Mouse (Mus musculus): ENCODE results near the gene Rnf141.
A peak's percentile ranks its signal among the peaks of the same experiment; 100 is the strongest.

The Rnf141 gene

DNA sequence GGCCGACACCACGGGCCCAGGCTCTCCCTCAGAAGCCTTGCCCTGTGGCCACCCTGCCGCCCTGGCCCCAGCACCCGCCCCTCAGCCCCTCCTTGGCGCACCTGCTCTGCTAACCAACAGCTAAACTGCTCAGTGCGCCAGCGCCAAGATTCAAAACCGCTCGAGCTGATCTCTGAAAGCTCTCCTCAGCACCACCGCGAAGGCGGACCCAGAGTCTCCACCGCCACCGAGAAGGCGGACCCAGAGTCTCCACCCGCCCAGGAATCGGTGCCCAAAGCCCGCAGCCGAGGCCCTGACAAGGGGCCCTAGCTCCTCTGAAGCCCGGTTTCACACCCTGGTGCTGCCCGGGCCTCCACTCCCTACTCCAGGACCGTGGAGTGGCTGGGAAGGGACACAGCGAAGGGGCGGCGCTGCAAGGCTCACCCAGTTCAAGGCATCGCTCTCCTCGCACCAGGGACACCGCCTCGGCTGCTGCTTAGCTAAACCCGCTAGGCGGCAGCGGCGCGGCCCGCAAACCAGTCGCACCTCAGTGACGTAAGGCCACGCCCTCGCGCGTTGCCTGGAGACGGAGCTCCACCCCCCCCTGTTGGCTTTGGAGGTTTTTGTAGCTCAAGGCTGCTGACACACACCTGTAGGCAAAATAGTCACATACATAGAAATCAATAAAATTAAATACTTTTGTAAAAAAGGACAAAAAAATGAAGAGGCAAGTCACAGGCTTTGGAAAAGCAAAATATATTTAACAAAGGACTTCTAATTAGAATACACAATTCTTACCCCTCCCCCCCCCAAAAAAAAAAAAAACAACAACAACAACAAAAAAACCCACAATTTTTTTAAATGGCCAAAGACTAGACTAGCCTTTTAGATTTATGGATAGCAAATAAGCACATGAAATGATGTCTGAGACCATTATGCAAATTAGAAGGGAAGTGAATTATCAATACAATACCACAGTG is at the start of gene Rnf141:
TSS of gene Rnf141 (minus strand) at position 542 of the 959 bp plus-strand sequence.
- peak; percentile 93 to 96 for DNase-seq

DNA sequence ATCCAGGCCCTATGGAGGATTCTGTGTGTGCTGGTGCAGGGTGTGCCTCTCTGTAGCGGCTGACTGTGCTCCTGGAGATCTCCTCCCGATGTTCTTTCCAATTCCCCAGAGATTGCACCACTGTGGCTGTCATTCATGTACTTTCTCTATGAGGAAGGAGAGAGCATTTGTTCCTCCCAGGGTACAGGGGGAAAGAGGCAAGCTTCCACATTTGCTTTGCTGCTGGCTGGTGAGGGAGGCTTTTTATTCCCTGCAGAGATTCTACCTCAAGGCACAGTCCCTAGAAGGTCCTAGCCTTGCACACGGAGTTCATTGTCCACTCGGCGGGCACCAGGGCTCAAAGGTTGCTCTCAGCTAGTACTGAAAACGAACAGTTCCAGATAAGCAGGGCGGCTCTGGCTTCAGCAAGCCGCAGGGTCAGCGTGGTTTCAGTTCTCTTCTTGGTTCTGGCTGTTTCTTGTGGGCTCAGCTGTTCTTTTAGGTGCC is 47.3 kb upstream of the Rnf141 start:
- DNase-seq = peak; percentile 84 to 90

DNA sequence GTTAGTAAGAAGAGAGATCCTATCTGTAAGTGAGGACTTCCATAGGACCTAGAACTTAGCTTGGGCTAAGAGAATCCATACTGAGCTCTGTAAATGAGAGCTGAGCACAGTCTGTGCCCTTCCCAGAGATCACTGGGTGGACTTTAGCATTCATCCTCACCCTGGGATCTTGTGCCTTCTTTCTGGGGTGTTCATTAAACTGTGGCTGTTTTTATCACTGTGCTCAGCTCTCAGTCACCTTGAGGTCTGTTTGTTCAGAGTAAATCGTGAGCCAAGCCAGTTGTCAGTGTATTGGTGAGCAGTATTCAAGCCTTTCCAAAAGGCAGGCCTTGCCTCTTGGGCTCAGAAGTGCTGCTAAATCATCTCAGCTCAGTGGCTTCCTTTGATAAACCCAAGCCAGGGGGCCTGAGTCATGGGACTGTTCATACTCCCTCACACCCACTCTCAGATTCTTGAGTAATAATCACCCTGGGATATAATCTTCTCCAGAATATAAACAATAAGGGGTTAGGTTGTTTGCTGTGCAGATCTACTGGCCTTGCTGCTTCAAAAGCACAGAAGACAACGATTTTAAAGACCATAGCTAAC is 37.6 kb upstream of the Rnf141 start:
- peak; percentile 43 to 73 for DNase-seq

DNA sequence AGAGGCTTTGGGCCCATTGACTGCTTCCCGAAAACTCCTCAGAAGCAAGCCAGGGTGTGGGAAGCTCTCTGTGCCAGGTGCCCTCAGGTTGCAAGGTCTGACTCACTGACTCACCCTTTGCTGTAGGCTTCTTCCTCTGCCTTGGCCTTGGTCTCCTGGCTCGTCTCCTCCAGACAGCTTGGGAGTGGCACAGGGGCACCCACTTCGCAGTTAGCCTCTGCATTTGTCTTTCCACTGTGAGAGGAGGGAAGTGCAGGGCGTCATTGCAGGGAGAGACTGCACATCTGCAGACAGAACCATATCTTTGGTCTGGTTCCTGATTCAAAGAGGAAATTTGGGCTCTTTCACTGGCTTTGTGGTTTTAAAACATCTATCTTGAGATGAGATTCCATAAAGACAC is 33.8 kb upstream of the Rnf141 start:
- DNase-seq = no peak

DNA sequence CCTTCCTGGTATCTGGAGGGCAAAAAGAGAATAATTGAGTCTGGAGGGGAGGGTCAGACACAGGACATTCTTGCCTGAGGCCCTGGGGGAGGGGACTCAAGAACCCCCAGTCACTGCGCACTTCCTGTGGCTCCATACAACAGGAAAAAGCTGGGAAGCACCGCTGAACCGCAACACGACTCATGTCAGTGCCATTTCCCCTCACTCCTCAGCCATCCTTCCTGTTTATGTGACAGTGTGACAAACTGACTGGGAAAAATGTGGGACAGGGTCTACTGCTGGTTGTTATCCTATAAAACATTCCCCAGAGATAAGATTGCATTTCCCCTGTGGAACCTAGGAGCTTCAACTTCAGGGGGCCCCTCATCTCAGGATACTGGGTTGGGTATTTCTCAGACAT is 32.7 kb upstream of the Rnf141 start:
- peak; percentile 21 to 35 for DNase-seq

DNA sequence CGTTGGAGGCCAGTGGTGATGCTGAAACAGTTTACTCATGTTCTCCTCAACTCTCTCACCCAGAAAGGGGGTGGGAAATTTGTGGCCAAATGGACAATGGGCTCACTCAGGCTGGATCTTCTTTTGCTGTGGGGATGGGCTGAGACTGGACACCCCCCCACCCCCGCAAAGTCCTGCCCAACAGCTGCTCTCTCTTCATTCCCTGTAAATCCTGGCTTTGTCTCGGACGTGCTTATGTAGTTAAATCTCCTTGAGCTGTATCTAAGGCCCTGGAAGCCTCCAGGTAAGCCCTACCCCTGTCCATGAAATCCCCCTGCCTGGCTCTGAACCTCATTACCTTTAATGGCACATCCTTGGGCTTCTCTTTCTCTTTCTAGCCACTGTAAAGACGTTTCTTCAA is 24.6 kb upstream of the Rnf141 start:
- no peak for DNase-seq

DNA sequence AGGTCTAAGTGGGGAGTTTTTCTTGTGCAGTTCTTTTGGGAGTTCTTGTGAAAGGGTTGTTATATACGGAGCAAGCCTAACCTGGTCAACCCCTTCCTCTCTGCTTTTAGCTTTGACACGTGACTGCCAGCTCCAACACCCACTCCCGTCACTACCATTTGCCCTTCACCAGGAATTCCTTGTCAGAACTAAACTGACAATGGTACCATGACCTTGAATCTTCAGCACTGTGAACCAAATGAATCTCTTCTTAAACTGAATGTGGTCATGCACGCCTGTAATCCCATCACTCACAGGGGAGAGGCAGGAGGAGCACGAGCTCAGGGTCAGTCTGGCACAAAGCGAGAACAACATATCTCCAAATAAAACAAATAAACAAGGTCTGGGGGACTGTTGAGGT is 22.9 kb upstream of the Rnf141 start:
- DNase-seq = no peak

DNA sequence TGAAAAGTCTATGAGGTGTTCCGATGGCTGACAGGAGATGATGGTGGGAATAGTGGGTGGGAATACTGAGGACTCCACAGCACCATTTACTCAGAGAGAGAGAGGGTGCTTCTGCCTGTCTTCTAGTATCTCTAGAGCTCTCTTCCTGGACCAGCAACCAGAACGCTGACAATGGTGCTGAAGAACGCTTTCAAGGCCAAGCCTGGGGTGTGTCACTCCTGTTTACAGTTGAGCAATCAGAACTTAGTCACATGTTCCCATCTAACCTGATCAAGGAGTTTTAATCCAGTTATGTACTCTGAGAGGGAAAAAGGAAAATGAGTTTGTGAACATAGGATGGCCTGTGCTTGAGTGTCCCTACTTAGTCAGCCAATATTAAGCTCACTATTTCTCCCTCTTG is 21.8 kb upstream of the Rnf141 start:
- DNase-seq = no peak

DNA sequence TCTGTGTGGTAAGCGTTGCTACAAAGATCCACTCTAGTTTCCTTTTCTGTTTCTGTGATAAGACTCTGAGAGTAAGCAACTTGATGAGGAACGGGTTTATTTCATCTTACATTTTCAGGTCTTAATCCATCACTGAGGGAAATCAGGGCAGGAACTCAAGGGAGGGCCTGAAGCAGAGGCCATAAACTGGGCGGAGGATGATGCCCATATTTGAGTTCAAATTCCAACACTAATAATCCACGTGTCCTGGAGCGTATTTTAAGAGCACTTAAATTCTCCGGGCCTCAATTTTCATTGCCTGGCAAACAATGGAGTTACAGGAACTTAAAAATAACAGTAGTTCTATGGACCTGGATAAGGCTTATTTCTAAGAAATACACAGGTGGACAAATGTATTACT is 21.3 kb upstream of the Rnf141 start:
- DNase-seq = no peak

DNA sequence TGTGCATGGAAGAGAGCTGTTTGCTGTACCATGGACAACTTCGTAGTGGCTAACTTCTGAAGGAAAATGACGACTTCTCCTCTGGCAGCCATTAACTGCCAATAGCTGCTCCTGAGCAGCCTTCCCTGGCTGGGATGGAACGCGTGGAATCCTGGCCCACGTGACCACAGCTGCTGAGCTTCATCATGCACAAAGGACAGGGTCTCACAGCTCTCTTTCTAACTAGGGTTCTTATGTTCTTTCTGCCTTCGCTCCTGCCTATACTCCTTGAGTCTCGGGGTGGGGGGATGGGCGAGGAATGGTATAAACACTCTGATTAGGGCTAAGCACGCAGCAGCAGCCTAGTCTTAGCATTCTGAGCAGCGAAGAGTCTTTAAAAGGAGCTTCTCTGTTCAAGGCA is 20.8 kb upstream of the Rnf141 start:
- peak; percentile 36 to 55 for DNase-seq

DNA sequence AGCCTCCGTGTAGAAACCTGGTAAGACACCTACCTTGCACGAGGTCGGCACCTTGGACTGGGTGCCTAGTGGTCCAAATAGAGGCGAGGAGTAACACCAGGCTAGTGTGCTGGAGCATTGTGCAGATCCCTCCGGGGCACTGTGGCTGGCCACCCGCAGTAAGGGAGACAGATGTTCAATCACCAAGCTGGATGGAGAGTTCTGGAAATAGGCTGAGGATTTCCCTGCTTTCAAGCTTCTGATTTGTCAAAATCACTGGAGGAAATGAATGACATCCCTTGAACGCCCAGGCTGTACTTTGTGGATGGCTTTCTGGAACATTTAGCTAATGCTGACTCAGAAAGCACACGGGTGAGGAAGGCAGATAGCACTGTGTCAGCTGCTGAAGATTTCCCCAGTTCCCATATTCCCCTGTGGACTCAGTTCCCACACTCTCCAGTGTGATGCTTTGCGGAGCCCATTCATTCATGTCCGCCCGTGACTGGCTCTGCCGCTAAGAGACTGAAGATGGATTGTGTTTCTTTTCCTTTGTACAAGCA is 18.6 kb upstream of the Rnf141 start, which contains the start of gene Lyve1:
TSS of gene Lyve1 (minus strand) at position 489 of the 539 bp plus-strand sequence.
- no peak for DNase-seq

DNA sequence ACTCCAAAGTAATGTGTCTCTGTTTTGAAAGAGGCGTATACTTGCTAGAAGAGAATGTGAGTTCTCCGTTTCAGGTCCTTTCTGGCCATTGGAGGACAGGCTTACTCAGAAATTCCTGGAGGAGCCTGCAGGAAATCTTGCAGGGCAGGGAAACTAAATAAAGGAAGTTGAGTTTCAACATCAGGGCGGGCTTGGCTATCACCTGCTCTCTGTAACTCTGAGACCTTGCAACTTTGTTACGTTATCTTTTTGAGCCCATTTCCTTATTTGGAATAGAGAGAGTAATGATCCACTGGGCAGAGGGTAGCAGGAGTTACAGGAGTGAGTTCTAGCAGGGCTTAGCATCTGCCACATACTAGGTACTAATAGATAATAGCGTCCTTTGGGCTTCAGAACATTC is 15.9 kb upstream of the Rnf141 start:
- no peak for DNase-seq

DNA sequence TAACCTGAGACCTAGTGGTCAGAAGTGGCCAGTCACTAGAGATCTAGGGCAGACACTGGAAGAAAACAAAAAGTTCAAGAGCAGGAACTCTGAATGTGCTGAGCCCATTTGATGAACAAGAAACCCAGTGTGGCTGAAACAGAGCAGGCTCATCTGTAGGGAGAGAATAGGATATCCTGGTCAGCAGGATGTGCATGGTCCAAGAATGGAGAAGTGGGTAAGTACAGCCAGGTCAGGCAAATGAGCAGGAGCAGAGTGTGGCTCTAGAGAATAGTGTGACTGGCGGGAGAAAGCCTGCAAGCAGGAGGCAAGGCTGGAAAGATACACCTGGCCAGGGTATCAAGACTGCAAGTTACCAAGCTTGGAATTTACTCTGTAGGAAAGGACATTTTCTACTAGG is 11.3 kb upstream of the Rnf141 start:
- no peak for DNase-seq

DNA sequence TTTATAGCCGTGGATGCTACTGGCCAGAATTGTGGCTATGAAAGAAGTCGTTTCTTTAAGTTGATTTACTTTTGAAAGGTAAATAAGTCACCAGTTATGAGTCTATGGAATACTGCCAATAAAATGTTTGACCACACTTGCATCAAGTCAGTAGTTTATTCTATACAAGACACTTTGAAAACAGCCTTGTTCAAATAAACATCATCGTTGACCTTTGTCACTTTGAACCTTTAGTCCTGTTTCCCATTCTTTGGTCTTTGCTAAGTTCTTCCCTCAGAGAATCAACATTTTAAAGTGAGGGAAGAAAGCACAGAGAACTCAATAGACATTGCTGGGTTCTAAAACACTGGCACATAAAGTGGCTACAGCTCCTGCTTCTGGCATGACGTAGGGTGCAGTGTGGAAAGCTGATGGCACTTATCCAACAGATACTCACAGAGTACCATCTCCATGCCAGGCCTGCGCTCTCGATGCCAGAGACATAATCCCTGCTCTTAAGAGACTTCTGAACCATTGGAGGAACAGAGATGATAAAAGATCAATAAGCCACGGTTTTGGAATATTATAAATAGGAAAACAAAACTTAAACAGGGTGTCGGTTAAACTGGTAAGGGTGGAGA is 10.8 kb upstream of the Rnf141 start:
- no peak for DNase-seq

DNA sequence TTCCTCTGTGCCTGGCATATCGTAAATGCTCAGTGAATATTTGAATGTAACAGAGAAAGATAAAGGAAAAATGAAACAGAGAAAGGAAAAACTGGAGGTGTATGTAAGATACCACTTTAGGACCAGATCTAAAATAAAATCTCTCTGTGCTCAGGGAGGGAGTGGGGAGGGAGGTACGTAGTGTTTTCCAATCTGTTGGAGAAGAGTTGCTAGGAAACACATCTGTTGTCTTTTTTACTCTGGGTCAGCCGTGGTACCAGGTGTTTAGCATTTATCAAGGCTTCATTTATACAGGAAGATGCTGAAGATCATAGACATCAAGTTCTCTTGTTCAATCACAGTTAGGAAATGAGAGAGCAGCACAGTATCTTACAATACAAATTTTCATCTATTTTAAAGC is 10.3 kb upstream of the Rnf141 start:
- DNase-seq = no peak

DNA sequence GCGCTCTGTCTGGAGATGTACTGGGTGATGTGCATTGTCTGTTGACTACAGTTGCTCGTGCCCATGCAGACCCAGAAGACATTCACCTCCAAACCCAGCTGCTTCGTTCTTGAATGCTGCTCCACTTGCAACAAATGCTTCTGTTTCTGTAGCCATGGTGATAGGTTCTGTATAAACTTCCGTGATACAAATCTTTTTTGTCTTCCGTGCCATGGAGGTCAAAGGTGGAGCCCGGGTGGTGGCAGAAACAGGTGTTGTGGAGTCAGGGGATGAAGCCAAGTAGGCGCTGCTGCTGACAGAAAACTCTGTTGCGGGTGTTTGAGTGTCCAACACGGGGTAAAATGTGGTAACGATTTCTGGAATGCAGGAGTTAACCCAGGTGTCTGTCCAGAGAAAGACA is 9.4 kb upstream of the Rnf141 start:
- peak in 1 of 2 experiments; percentile 21 for DNase-seq

DNA sequence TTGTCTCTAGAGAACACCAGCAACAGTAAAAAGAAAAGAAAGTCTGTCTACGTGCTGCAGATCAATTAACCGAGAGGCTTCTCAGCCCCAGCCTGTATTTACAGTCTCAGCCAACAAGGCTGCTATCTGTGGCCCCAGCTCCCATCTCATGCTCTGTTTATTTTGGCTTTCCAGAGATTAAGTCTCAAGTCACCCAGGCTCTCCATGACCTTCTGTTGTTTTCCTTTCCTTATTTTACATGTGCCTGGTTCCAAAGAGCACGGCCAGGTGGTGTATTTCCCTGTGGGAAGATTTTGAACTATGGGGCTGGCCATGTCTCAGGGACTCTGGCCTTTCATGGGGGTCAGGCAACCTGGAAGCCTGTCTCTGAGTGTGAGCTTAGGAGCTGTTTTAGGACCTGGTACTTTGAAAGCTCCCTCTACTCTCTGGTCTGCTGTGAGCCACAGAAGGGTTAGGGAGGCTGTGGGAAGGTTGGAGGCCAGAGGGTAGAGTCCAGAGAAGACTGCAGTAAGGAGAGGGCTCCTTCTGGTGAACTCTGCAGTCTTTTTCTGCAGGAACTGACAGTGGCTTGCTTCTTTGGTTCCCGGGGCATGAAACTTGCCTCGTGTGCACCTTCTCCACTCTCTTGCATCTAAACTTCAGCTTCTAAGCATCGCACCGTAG is 7.4 kb upstream of the Rnf141 start:
- DNase-seq = peak in 1 of 2 experiments; percentile 14

DNA sequence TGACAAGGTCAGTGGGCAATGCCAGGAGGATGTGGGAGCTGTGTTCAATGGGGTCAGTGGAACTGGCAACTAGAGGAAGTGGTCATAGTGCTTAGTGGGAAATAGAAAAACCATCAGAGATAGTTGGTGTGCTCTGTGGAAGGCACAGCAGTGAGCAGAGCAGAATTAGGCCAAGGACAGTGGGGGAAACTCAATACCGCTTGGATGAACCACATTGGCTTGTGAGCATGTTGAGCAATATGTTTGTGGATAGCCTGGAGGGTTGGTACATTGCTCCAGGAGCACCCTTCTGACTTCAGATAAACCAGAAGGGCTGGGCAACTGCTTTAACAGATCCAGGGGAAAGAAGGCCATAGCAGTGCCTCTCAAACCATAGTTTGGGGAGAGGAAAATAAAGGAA is 4.1 kb upstream of the Rnf141 start:
- DNase-seq = no peak

DNA sequence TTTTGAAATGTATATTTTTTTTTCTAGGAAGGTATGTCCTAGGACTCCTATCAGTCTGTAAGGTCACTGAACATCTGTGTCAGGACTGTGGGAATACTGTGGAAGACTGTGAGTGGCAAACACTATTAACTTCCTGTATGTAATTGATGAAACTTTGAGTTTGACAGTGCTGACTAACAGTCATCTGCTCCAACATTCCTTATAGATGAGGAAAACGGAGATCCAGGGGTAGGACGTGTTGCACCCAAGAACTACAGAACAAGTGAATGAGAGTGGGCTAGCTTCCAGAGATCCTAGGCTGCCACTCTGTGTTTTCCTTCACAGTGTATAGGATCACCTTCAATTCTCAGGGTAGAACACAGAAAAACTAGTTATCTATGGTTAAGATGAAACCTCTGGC is 3.1 kb upstream of the Rnf141 start:
- no peak for DNase-seq

DNA sequence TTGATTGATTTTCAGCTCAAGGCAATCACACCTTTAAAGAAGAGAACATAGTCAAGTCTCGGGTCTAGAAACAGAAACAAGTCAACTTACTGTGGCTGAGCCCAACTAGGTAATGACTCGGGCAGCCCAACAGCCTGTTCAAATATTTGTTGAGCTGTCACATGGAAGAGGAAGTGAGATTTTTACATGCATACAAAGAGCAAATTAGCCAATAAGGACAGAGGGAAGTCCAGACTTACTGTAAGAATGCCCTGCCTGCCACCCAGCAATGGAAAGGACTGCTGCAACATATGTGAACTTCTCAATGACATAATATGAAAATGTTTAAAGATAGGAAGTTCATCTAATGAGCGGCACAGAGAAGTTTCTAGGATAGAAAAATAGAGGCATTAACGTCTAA is 3.9 kb downstream of the Rnf141 start:
- DNase-seq = no peak

DNA sequence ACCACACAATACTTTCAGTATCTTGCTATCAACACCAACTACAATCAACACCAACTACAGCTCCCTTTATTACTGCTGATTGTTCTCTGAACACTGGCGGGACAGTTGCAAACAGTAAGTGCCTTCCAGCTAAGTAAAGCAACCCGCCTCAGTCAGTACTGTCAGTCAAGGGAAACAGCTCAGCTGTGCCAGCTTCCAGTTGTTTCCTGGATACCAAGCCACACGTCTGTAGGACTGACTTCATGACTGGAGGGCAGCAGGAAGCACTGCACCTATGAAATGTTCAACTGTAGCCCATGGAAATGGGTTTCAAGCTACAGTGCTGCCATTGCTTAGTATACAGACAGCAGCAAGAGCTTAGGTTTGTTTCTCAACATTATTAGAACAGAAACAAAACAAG is 9.7 kb downstream of the Rnf141 start:
- DNase-seq = no peak

DNA sequence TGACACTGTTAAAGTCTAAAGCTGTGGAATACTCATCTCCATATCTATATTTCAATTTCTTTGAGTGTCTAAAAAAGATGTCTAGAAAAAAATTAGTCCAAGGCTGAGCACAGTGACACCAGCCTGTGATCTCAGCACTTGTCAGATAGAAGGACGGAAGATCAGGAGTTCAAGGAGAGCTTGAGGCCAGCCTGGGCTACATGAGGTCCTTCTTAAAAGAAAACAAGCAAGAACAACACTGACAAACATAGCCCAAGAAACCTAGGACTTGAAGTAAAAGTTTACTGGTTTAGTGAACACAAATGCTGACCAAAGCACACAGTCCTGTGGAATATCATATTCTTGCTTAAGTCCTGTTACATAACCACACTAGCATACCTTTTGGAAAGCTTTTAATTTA is 10.2 kb downstream of the Rnf141 start:
- no peak for DNase-seq

DNA sequence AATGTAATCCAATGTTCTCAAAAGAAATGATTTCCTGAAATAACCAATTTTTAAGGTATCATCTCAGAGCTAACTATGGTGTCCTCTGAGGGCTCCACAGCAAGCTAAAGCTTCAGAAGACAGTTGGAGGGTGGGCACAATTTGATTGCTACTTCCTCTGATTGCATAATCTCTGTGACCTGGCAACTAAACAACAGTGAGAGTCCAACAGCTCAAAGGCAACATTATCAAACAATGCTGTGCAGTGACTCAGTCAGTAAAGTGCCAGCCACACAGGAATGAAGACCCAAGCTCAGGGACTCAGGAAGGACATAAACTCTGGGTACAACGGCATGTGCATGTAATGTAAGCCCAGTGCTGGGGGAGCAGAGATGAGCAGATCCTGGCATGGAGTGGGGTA is 11.2 kb downstream of the Rnf141 start:
- no peak for DNase-seq
